In genomic region chr17:69199827-69200226, GRCm38 (mm10) we compare ENCODE assay signal across 25 mouse cellular contexts.
"Had no signal": no experiment of that assay in that cellular context is flagged by ENCODE, and none has a peak within 500 bp of the region (broad histone marks: within the 10 kb centered on the region; RNA-seq: fewer than 3 reads in every experiment).

No protein-coding gene starts in this region.

- H3K27ac ChIP-seq: gastrocnemius, adult 2 months; heart, adult 2 months; heart, embryonic 13.5 days; heart, embryonic 15.5 days; hindbrain, embryonic 13.5 days; hindbrain, embryonic 15.5 days; hindbrain, postnatal 0 days; kidney, embryonic 15.5 days; layer of hippocampus, adult 2 months; limb, embryonic 13.5 days; limb, embryonic 15.5 days; liver, embryonic 12.5 days had no signal

- H3K4me1 ChIP-seq: liver, embryonic 12.5 days had no signal

- DNase-seq: gastrocnemius, adult 2 months; gastrocnemius, postnatal 10 days; gastrocnemius, postnatal 25 days; heart, adult 11 months; heart, adult 2 months; heart, postnatal 14 days; heart, postnatal 36 days; kidney, adult 11 months; kidney, adult 2 months; kidney, adult 9 months; kidney, postnatal 10 days; kidney, postnatal 25 days; kidney, postnatal 4 days; left cerebral cortex, postnatal 4 days had no signal

- ATAC-seq: hindbrain, postnatal 0 days; intestine, embryonic 16.5 days; liver, embryonic 12.5 days had no signal

- H3K27me3 ChIP-seq: heart, embryonic 13.5 days; heart, embryonic 15.5 days; hindbrain, embryonic 13.5 days; hindbrain, embryonic 15.5 days; kidney, embryonic 15.5 days; limb, embryonic 13.5 days; limb, embryonic 15.5 days; liver, embryonic 12.5 days had no signal

- H3K4me3 ChIP-seq: gastrocnemius, adult 2 months; heart, adult 2 months; heart, embryonic 13.5 days; heart, embryonic 15.5 days; hindbrain, embryonic 13.5 days; hindbrain, embryonic 15.5 days; kidney, embryonic 15.5 days; layer of hippocampus, adult 2 months; limb, embryonic 13.5 days; limb, embryonic 15.5 days; liver, embryonic 12.5 days had no signal

- H3K9ac ChIP-seq: heart, embryonic 13.5 days; heart, embryonic 15.5 days; hindbrain, embryonic 13.5 days; hindbrain, embryonic 15.5 days; kidney, embryonic 15.5 days; limb, embryonic 13.5 days; limb, embryonic 15.5 days; liver, embryonic 12.5 days had no signal

- H3K36me3 ChIP-seq: heart, embryonic 13.5 days; heart, embryonic 15.5 days; hindbrain, embryonic 13.5 days; hindbrain, embryonic 15.5 days; kidney, embryonic 15.5 days; limb, embryonic 13.5 days; limb, embryonic 15.5 days; liver, embryonic 12.5 days had no signal
